Mouse (Mus musculus) WW6 (cell line): Measurements from ENCODE around the gene Serpina3n.
"Not testable (repeated sequence)": the region's sequence is repeated elsewhere in the genome, so short reads cannot be mapped to it uniquely, and the experiment has no call there.

Experiments used
- DNase-seq: peaks from one replicate; pipeline ENCODE4 v3.0.0-alpha.2; 2013; ENCODE audit warnings: low read depth, low spot score

Serpina3n gene

DNA sequence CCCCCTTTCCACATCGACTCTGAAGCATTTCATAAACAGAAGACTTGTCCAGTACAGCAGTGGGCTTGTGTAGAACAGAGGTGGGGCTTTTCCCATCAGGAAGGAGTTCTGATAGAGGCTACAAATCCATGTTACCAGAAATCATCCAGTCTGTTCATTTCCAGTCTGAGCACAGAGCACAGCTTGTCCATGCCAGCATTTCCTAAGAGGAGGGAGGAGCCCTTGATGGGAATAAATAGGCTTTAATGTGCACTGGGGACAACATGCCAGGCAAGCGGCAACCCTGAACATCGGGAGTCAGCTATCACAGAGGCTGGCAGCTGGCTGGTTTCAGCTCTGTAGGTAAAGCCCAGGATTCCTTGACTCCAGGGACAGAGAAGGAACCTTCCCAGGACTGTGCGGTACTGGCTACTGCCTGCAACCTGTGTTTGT is at the start of gene Serpina3n:
Gene Serpina3n, plus strand, starts transcription at position 276 of the 432 bp plus-strand sequence.
- DNase-seq: no peak

DNA sequence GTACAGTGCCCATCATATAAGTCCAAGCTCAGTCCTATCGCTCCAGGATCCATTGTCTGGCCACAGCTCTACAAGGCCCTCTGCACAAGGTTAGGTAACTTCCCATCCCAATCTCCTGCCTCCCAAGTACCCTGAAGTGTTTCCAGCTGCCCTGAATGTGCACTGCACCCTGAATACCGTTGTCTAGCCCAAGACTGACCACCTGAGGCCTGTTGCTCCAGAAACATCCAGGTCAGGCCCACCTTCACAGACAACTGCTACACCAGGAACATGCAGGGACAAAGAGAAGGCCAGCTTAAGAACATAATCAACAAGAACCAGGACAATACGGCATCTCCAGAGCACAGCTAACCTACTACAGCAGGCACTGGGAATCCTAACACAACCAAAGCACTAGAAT is 36.5 kb upstream of the Serpina3n start:
- DNase-seq: no peak

DNA sequence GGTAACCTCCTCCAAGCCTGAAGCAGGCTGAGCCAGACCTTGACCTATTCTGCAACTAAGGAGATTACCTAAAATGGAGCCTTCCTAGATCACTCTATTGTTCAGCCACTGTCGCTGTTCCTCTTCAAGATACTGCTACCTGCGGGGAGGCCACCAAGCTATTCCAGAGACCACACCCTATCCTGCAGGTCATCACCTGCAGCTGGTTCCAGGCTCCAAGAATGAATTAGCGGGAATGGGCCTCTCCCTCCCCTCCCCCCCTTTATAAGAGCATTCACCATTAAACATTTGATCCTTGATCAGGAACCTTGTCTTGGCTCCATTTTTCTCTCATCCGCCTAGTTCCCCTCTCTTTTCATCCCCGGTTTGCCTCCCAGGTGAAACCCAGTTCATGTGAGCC is 29.4 kb upstream of the Serpina3n start:
- DNase-seq: peak; percentile 33

- DNase-seq: not testable (repeated sequence)
These were observed 28.2 kb upstream of the Serpina3n start for GRCm38 (mm10) chr12:104378351-104378750.

- not testable (repeated sequence) for DNase-seq
These were observed 27.7 kb upstream of the Serpina3n start for GRCm38 (mm10) chr12:104378815-104379214.

- DNase-seq: no peak
These were observed 26.7 kb upstream of the Serpina3n start for GRCm38 (mm10) chr12:104379856-104380255.

- DNase-seq: peak; percentile 34
These were observed 25.4 kb upstream of the Serpina3n start for GRCm38 (mm10) chr12:104381071-104381604.

GRCm38 (mm10) chr12:104385987-104386386 is 20.5 kb upstream of the Serpina3n start:
- DNase-seq: not testable (repeated sequence)

DNA sequence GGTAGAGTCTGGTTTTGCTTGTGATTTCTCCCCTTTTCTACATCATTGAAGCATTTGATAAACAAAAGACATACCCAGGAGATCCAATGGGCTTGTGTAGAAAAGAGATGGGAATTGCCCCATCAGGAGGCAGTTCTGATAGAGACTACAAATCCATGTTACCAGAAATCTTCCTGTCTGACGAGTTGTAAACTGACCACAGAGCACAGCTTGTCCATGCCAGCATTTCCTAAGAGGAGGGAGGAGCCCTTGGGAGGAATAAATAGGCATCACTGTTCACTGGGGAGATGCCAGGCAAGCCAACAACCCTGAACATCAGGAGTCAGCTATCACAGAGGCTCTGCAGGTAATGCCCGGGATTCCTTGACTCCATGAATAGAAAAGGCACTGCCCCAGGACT is 19.7 kb upstream of the Serpina3n start:
- DNase-seq: not testable (repeated sequence)

GRCm38 (mm10) chr12:104388477-104388876 is 18.1 kb upstream of the Serpina3n start:
- DNase-seq: no peak

DNA sequence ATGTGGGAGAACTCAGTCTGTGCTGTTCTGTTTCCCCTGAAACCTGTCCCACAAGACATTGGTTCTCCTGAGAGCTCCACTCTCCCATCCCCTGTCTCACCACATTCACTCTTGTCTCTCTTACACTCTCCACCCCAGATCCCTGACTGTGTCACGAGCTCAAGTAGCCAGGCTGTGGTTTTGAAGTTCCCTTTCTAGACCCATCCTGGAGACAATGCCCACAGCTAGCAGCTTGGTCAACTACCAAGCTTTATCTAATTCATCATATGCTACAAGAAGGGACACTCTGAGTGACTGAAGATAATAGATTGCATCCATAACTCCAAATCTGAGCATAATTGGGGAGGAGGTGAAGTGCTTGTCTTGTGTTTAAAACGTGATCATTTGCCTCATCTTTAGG is 15.5 kb upstream of the Serpina3n start:
- DNase-seq: not testable (repeated sequence)

GRCm38 (mm10) chr12:104403968-104404367 is 2.6 kb upstream of the Serpina3n start:
- no peak for DNase-seq

GRCm38 (mm10) chr12:104412507-104412906 is 6.0 kb downstream of the Serpina3n start:
- DNase-seq: no peak

DNA sequence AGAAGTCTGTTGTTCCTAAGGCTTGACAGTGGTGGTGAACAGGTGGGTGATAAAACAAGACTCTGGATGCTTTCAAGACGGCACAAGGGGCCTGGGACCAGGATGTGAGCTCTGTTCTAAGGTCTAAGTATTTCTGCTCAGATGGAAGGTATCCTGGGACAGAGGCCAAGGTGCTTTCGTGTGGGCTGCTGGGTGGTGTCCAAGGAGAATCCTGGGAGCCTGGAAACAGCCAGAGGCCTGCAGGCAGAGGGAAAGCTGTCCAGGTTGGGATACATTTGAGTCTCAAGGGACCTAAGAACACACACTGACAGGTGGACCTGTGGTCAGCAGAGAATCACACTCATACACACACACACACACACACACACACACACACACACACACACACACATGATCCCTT is 8.0 kb downstream of the Serpina3n start:
- no peak for DNase-seq

DNA sequence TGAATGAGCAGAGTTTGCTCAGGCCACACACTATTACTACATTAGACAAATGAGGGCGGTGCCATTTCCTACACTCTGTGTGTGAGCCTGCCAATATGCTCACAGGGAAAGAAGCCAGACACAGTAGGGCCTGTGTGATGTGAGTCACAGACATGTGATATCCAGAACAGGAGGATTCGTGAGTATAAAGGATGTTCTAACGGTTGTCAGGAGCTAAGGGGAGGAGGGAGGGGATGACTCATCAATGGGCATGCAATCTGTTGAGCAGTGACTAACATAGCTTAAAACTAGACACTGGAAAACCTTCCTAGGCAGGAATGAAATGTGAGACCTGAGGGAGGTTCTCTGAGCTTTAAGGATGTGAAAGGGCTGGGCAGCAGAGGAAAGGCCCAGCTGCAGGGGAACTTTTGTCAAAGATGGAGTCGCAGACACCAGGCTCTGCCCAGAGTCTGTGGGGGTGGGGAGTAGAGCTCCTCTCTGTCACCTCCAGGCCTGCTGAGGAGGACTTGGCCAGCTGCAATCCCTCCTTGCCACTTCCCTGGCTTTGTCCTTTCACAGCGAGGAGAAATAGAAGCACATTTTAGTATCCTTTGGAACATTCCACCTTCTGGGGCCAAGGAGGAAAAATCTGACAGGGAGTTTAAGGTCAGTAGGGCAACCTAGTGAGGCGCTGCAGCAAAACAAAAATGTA is 9.2 kb downstream of the Serpina3n start:
- DNase-seq: no peak

DNA sequence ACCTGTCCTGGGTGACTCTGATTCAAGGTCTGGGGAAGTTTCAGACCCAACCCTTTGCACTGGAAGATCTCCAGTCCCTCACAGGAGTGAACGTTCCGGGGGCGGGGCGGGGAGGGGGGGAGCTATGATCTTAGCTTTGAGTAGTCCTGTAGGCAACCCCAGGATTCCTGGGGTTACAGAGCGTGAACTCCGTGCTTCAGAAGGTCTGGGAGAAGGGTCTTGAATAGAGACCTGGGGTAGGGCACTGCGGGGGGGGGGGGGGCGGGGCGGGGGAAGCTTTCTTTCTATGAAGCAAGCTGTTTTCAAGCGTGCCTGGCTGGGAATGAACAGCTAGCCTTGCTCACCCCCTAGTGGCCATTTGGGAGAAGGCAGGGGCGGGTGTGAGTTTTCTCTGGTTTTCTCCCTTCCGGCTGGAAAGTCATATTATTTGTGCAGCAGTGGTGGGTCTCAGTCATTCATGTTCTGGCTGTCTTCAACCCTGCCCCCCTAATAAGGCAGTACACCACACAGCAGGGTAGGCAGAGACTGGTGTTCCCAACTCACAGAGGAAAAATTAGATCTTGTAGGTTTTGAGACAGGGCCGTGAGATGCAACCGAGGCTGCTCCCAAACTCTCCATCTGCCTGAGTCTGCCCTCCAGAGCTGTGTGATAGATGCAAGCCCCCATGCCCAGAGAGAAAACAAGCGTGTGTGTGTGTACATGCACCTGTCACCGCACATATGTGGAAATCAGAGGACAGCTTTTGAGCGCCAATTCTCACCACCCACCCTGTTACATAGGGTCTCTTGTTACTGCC is 12.0 kb downstream of the Serpina3n start:
- no peak for DNase-seq

DNA sequence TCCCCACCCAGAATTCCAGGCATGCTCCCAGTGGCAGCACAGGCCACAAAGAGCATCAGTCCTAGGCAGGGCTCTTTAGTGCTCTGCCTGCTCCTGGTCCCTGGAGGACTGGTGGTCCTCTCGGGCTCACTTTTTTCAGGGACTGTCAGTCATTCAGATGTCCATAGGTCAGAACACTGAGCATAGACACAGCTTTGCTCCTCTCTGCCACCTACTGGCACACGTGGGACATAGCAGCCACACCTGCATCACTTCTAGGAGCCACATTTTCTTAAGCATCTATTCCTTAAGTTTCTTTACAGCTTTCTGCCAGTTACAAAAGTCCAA is 12.6 kb downstream of the Serpina3n start:
- DNase-seq: no peak

GRCm38 (mm10) chr12:104422615-104423392 is 16.3 kb downstream of the Serpina3n start:
- DNase-seq: no peak

DNA sequence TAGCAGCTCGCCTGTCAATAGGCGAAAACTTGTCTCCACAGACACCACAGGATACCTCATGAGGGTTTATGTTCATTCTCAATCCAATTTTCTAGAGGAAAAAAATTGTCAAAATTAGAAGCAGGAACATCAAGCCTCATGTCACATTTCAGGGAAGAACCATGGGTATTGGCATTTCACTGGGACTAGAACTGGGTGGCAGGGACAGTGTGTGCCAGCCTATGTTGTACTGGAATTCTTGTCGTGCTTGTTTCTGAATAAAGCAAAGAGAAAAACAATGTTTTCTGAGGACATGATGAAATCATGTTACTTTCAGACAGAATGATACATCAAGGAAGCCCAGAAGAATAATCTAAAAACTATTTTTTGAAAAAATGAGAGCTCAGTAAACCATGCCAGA is 19.1 kb downstream of the Serpina3n start:
- DNase-seq: no peak

DNA sequence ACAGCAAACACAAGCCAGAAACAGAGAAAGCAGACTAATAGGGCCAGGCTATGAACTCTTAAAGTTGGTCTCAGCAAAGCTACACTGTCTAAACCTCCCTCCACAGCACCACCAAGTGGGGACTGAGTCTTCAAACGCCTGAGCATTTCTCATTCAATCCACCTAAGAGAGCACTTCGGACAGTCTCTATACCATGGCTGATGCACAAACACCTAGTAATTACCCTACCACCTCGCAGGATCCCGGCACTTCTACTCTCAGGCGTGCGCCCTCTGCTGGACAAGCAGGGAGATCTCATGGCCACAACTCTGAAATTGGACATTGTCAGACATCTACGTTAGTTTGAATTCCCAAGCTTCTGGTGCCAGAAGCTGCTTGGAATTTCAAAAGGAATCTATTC is 20.4 kb downstream of the Serpina3n start:
- DNase-seq: peak; percentile 75

- no peak for DNase-seq
These were observed 24.8 kb downstream of the Serpina3n start for GRCm38 (mm10) chr12:104431359-104431758.

DNA sequence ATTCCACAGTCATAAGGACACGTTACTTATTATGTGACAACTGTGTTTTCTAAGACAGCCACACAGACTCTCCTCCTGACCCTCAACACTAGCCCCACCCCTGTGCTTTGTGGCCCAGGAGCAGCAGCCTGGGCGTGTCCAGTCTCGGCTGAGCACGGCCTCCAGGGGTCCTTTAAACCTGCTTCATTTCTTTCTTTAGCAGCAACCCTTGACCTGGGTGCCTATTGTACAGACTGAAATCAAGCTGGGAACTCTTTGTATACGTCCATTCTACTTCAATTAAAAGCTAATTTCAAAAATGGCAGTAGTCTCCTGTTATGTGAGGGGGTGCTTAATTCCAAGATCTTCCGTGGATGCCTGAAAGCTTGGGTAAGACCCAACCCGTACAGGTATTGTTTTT is 26.7 kb downstream of the Serpina3n start:
- DNase-seq: no peak
